Mouse (Mus musculus): ENCODE results near the gene Fkbp2. TPM values are rescaled to one million over a fixed set of nuclear protein-coding genes. Genes with fewer than 3 reads are reported as not detected.

The Fkbp2 gene
- total RNA-seq, 2 experiments from 2014 or later = 65.3 to 65.5 TPM

DNA sequence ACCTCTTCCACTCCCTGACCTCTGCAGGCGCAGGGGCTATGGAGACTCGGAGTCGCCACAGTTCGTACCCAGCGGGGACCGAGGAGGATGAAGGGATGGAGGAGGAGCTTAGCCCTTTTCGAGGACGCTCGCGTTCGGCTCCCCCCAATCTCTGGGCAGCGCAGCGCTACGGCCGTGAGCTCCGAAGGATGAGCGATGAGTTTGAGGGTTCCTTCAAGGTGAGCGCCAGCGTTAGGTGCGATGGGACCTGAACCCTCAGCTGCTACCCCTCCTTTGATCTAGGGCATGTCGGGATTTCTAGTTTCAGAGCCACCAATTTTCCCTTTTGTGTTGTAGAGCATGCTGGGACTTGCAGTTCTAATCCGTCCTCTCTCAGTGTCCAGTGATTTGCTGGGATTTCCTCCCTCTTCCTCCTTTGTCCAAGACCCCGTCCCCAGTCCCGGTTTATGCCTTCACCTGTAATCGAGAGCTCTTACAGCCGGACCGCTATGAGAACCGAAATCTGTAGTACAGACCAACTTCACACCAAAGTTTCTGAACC lies 29.6 kb downstream of the Fkbp2 start:
- peak; percentile 46 to 68 for DNase-seq (ENCODE audit: extremely low spot score in 1 of 2, low spot score in 2 of 2)

DNA sequence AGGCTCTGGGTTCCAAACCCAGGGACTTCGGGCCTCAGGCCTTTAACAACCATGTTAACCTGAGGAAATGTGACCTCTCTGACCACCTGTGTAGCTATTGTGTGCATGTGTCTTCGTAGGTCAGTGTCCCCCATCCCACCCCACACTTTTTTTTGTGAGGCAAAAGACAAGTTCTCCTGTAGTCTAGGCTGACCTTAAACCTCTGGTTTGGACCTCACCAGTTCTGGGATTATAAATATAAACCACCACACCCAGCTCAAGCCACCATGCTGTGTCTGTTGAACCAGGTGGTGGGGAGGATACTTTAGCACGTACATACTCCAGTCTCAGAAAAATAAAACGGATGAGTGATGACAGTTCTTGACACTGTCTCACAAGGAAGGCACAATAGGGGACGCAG lies 30.4 kb downstream of the Fkbp2 start:
- no peak for DNase-seq (ENCODE audit: extremely low spot score in 1 of 2, low spot score in 2 of 2)
- intact Hi-C loops (cut with DNase I) = no loop called here

More for the DNA sequence above, 29.6 kb downstream of the Fkbp2 start:
- intact Hi-C loops (cut with DNase I) = no loop called here

DNA sequence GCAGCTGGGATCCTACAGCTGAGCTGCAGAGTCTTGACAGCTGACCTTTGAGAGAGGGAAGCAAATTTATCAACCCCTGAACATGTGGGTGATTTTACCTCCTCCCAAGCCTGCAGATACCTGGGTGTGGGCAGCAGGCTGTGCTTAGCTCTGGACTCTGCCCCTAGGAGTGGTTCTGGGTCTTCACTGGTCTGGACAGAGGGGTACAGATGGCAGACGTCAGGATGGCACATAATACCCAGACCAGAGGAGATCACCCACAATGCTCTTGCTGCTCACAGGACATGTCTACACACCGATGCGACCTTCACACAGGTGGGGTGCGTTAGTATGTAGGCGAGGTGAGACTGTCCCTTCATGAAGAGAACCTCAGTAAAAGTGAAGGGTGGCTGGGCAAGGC lies 30.8 kb downstream of the Fkbp2 start:
- intact Hi-C loops (cut with DNase I) = no loop called here
- peak in 1 of 2 experiments; percentile 14 for DNase-seq (ENCODE audit: extremely low spot score in 1 of 2, low spot score in 2 of 2)

DNA sequence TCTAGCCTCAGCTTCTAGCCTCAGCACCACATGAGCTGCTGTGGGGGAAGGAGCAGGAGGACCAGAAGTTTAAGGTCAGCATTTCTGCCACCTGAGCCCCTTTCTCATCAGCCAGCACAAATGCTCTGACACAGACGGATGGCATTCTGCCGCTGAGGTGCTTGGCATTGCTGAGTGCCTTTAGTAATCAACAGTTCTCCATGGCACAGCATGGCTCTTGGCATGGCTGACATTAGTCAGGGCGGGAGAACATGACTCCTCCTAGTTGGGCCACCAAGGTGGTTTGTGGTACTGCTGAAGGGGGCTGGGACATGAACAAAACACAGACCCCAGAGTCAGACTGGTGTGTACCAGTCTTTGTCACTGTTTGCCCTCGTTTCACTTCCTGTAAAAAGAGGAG lies 32.1 kb downstream of the Fkbp2 start:
- DNase-seq (ENCODE audit: extremely low spot score in 1 of 2, low spot score in 2 of 2) = no peak
- intact Hi-C loops (cut with DNase I) = no loop called here

DNA sequence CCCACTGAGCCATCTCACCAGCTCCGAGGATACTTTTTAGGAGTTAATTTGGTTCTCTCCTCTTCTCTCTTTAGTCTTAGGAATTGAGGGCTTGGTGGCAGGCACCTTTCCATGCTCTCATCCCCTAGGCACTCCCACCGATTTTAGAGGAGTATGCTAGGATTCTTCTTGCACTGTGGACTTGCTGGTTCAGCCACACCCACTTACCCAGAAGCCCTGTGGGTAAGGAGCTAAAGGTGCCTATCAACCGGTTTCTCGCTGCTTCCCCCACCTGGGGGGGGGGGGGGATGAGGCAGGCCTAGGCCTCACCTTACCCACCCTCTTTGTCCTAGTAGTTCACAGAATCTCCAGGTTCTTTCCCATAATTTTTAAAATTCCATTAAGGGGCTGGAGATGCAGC lies 32.6 kb downstream of the Fkbp2 start:
- DNase-seq (ENCODE audit: extremely low spot score in 1 of 2, low spot score in 2 of 2) = no peak
- intact Hi-C loops (cut with DNase I) = no loop called here

DNA sequence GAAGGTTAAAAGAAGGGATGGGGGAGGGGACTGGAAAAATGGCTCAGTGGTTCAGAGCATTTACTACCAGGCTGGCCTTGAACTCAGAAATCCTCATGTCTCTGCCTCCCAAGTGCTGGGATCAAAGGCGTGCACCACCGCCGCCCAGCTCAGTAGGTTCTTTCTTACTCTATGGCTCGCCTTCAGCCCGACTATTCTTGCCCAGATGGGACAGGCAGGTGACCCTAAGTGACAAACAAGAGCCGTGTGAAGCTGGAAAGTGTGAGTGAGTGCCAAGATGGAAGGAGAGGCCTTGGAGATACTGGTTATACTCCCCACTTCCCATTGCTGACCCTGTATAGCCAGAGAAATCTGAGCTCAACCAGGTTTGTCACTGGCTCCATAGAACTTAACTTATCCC lies 36.6 kb downstream of the Fkbp2 start:
- intact Hi-C loops (cut with DNase I) = loop anchor here (5.0 kb wide), 1 partner anchor 34 kb away; the partner anchor contains the start of gene Plcb3
- peak in 1 of 2 experiments; percentile 17 for DNase-seq (ENCODE audit: extremely low spot score in 1 of 2, low spot score in 2 of 2)

DNA sequence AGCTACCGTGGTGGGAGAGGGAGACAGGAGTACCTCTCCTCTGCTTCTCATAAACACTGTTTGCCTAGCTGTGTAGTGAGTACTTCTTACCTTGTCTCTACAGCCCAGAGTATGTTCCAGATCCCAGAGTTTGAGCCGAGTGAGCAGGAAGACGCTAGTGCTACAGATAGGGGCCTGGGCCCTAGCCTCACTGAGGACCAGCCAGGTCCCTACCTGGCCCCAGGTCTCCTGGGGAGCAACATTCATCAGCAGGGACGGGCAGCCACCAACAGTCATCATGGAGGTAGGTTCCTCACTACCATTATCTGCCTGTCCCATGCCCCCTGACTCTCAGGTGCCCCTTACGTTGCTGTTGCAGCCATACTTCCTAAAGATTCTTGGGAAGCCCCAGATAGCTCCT lies 37.5 kb downstream of the Fkbp2 start:
- intact Hi-C loops (cut with DNase I) = loop anchor here (5.0 kb wide), 1 partner anchor 35 kb away; the partner anchor contains the start of gene Plcb3
- DNase-seq (ENCODE audit: extremely low spot score in 1 of 2, low spot score in 2 of 2) = no peak

DNA sequence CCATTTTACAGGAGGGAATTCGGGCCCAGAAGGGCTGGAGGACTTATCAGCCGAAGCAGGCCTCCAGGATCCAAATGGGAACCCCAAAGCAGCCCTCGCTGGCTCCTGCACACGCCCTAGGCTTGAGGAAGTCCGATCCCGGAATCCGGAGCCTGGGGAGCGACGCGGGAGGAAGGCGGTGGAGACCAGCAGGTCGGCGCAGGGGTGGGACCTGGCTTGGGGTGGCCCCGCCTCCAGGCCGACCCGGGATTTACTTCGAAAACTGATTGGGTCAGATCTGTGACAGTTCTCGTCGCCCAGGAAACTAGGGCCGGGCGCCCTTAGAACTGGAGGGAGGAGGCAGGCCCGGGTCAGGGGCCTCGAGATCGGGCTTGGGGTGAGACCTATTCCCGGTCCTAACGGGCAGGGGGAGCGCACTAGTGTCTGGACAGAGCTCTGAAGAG lies 38.0 kb downstream of the Fkbp2 start, which contains the start of gene Gpr137:
TSS of gene Gpr137 (minus strand) at position 232 of the 443 bp plus-strand sequence.
- intact Hi-C loops (cut with DNase I) = loop anchor here (5.0 kb wide), 1 partner anchor 35 kb away; the partner anchor contains the start of gene Plcb3
- DNase-seq (ENCODE audit: extremely low spot score in 1 of 2, low spot score in 2 of 2) = peak; percentile 92 to 97

DNA sequence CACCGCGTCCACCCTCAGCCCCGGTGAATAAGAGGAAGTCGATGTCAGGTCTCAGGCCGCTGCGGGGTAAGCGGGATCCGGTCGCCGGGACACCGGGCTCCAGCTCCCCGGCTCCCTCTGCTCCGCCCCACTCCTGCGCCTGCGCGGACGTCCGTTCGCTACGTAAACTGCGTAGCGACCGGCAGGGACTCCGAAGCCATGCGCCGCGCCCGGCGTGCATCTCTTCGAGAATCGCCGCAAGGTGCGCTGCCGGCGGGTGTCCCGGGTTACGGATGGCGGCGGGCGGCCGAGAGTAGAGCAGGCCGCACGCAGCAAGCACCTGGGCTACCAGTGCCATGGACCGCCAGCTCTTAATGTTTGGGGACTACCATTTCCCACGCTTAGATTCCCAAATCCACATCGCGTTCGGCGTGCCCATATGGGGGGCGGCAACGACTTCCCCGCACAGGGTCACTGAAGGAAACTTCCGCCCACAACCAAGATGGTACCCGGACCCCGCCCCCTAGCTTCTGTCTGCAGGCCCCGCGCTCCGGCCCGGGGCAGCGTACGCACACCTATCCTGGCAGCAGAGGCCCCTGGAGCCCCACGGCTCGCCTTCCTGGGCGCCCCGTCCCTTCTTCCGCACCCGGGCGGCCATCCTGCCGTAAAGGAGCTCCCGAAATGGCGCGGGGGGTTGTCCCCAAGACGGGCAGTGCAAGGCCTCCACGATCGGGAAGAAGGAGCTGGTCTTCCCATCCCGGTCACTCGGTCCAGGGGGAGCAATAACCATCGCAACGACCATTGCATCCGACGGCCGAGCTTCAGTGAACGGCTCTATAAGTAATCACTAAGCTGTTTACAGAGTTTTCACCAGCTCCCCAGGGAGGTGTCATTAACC lies 38.7 kb downstream of the Fkbp2 start, which contains the start of gene Bad:
TSS of gene Bad (plus strand) at position 490 of the 877 bp plus-strand sequence.
- intact Hi-C loops (cut with DNase I) = loop anchor here (5.0 kb wide), 1 partner anchor 36 kb away; the partner anchor contains the start of gene Plcb3
- peak; percentile 88 to 95 for DNase-seq (ENCODE audit: extremely low spot score in 1 of 2, low spot score in 2 of 2)

DNA sequence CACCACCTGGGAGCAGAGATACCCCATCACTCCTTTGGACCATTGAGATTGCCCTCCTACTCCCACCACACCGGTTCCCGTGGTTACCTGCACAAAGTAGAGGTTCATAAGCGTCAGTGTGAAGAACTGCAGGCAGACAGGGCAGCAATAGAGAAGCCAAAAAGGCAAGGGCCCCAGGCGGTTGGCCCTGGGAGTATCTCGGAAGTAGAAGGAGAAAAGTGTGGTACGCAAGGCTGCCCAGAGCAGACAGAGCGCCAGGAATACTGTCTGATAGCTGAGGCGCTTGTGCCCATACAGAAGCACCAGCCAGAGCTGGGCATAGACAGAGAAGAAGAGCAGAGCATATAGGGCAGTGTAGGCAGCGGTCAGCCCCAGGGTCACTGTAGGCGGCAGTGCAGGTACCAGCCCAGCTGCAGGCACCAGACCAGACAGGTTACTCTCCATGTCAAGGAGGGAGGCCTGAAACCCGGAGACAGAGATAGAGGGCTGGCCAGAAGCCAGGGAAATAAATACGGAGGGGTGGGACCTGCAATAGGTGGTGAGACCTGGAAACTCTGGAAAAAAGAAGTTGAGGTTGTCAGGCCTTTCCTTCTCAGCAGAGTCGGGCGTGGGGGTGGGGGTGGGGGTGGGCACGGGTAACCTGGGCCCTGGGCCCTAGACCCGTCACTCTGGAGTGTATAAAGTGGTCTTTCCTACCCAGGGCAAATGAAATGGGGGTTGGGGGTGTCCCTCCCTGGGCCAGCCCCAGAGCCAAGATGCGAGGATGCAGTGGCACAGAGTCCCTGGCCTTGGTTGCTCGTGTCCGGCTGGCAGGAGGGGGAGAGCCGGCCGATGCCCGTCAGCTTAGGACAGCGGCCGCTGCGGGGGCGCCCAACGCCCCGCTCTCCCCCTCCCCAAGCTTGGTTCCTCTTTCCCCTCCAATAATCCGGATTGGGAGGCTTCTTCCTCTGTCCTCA lies 39.6 kb downstream of the Fkbp2 start:
- intact Hi-C loops (cut with DNase I) = loop anchor here (5.0 kb wide), 1 partner anchor 37 kb away; the partner anchor contains the start of gene Plcb3

DNA sequence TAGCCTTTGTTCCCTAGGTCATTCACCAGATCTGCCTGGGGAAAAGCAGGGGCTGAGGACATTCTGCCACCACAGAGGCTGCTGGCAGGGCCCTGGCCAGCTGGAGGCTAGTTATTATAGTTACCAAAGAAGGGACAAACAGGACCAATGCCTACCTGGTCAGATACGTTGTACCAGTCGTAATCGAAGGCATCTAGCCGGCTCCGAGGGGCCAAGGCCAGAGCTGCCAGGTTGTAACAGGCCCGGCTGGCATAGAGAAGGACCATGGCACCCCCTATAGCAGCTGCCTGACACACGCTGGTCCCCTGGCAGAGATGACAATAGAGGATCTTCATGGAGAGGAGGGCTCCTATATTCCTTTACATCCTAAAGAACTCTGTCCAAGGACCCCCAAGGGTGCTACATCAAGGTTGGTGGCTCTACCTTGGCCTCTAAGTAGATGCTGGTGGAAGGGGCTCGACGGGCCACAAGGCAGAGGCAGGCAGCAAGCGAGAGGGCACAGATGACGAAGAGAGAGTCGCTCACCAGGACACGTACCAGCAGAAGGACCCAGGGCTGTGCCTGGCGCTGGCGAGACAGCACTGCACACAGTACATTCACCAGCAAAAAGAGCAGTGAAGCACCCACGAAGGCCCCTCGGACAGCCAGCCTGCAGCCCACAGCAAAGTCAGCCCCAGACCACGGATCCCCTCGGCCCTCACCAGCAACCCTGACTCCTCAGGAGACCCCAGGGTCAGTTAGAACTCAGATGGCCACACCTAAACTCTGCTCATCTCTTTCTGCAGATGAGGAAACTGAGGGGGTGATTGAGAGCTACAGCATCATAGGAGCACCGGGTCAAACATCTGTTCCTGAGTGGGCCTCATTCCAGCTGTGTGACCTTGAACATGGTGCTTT lies 40.9 kb downstream of the Fkbp2 start:
- DNase-seq (ENCODE audit: extremely low spot score in 1 of 2, low spot score in 2 of 2) = no peak
- intact Hi-C loops (cut with DNase I) = loop anchor here (5.0 kb wide), 1 partner anchor 38 kb away; the partner anchor contains the start of gene Plcb3

More for the DNA sequence above, 39.6 kb downstream of the Fkbp2 start:
- no peak for DNase-seq (ENCODE audit: extremely low spot score in 1 of 2, low spot score in 2 of 2)

DNA sequence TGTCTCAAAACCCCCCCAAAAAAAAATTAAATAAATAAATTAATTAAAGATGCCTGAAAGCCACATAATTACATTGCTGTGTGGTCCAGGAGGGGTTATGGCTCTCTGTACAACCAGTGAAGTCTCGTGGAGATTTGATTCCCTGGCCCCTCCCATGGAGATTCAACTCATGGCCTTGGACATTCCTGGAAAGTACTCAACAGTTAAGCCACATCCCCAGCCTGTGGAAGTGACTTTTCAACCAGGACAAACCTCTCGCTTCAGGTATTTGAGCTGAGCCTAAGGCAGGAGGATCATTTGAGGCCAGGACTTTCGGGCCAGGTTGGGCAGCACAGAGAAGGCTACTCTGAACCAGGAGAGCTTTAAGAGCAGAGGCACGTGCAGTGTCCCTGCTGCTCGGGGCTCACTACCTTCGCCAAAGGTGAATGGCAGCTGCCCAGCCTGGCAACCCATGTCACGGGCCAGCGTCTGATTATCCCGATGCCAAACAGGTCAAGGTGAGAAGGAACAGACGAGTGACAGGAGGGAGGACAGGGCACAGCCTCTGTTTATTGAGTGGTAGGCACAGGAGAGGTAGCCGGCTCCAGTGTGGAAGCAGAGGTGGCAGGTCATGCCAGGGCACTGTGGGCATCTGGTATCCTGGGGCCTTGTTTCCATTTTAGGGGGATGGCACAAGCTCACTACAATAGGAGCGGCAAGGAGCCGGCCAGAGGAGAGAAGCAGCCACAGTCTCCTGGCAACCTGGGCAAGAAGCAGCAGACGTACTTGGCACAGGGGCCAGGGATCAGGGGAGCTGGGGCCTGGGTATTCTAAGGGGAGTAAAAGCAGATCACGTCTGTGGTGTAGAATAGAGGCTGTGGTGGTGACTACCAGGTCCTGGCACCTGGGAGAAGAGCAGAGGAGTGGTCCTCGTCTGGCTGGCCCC lies 42.5 kb downstream of the Fkbp2 start:
- intact Hi-C loops (cut with DNase I) = no loop called here
- DNase-seq (ENCODE audit: extremely low spot score in 1 of 2, low spot score in 2 of 2) = peak in 1 of 2 experiments; percentile 35

DNA sequence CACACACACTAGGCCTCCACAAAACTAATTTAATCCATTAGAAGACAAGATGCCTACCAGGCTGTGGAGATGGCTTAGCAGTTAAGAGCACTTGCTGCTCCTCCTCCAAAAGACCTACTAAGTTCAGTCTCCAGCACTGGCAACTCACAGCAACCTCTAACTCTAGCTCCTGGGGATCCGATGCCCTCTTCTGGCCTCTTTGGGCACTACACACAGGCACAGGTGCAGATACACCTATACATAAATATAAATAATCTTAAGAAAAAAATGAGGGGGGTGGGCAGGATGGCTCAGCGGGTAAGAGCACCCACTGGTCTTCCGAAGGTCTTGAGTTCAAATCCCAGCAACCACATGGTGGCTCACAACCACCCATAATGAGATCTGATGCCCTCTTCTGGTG lies 44.0 kb downstream of the Fkbp2 start:
- intact Hi-C loops (cut with DNase I) = no loop called here

DNA sequence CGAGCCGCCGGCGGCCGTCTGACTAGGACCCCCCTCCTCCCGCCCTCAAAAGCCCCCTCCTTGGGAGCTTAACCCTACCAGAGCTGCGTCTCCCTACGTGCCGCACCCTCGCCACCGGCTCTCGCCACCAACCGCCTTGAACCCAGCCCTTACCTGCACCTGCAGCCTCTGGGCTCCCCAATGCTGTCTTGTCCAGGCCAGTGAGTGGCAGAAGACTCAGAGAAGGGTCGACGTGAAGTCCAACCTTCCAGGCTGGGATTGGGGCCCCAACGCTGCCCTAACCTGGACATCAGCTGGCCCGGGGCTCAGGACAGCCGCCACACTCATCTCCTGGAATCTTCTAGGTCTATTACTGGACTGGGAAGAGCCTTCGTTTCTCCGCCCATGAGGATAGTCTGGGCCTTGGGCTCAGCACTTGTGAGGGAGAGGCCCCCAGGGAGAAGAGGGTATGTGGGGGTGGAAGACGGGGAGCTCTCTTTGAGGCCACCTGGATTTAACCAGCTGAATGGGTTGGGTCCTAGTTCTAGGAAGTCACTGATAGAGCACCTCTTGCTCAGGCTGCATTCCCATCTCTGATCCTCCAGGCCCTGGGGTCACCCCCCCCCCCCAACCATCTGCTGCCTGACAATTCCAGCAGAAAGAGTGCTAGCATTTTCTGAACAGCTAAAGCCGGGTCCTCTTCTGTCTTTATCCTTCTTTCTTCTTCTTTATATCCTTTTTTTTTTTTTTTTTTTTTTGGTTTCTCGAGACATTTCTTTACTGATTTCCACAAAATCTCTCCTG lies 45.9 kb downstream of the Fkbp2 start, which contains the start of gene Kcnk4:
TSS of gene Kcnk4 (minus strand) at position 321 of the 783 bp plus-strand sequence.
- DNase-seq (ENCODE audit: extremely low spot score in 1 of 2, low spot score in 2 of 2) = no peak
- intact Hi-C loops (cut with DNase I) = no loop called here

More for the DNA sequence above, 44.0 kb downstream of the Fkbp2 start:
- peak in 1 of 2 experiments; percentile 39 for DNase-seq (ENCODE audit: extremely low spot score in 1 of 2, low spot score in 2 of 2)

DNA sequence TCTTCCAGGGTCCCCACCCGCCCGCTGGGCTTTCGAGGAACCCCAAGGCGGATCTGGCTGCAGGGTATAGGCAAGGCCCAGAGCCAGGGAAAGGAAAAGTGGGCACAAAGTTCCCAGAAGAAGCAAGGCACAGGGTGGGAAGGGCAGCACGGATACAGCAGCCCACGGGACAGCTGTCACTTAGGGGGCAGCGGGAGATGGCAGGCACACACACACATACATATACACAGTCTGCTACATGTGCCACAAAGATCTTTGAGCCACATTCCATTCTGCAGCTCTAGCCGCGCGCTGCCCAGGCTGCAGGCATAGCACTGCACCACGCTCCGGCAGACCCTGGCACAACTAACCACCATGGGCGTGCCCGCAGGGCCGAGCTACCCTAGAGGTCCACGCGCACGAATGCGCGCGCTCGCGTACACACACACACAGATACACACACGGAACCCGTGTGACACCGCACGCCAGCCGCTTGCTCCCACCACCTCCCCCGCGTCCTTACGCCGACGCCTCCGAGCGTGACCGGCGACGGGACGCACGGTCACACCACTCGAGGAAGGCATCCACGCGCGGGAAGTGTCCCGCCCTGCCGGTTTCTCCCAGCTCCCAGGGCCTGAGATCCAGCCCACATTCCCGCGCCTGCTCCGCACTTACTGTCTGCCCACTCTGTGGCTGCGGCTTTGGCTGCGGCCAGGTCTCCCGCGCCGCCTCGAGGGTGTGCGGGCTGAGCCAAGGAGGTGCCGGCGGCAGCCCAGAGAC lies 46.7 kb downstream of the Fkbp2 start:
- intact Hi-C loops (cut with DNase I) = no loop called here
- peak; percentile 48 to 75 for DNase-seq (ENCODE audit: extremely low spot score in 1 of 2, low spot score in 2 of 2)
